Mouse (Mus musculus): Measurements from ENCODE around the gene Mcu.

DNA sequence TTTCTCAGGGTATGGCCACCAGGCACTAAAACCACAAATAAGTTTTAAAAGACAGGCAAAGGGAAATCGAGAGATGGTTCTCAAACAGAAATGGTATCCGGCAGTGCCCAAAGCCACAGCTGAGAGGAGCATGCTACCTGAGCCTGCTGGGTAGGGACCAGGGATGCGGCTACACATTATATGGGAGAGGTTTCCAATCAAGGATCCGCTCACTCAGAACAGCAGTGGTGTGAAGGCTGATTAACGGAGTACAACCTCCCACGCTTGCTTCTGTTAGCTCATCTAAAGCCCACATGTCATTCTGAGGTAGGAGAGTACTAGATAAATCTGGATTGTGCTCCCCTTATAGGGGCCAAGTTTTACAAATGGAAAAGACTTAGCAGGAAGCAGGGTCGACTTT, 28.4 kb downstream of the Mcu start:
- TF ChIP-seq CHD2 (IDR thresholded peaks at IDR 0.05; ENCODE audit: low read depth, low read length) (no peak), HCFC1 (IDR thresholded peaks at IDR 0.05; ENCODE audit: borderline replicate concordance, insufficient read depth, low read length) (no peak), ZC3H11A (IDR thresholded peaks at IDR 0.05; ENCODE audit: borderline replicate concordance, low read depth, low read length) (no peak)

Data from ES-E14 (cell line).